Mouse (Mus musculus): ENCODE measurements at regions not wholly inside any gene's neighbourhood (a gene's known extent, or its start where the extent isn't known, plus 50 kb on each side); places are given as distances from the start of the nearest gene placed in this dataset.
"Not testable (repeated sequence)": the region's sequence is repeated elsewhere in the genome, so short reads cannot be mapped to it uniquely, and the experiment has no call there.

GRCm38 (mm10) chr5:74829003-74829402 lies 126.3 kb upstream of the Lnx1 start:
- DNase-seq (ENCODE audit: low read depth, low spot score): no peak

GRCm38 (mm10) chr5:74827944-74828343 lies 125.2 kb upstream of the Lnx1 start:
- no peak for DNase-seq (ENCODE audit: low read depth, low spot score)

GRCm38 (mm10) chr5:74825517-74826254 lies 123.0 kb upstream of the Lnx1 start:
- DNase-seq (ENCODE audit: low read depth, low spot score): no peak

- no peak for DNase-seq (ENCODE audit: low read depth, low spot score)
Measured at GRCm38 (mm10) chr5:74823719-74824118, 121.0 kb upstream of the Lnx1 start.

GRCm38 (mm10) chr5:74821969-74822368 lies 119.3 kb upstream of the Lnx1 start:
- DNase-seq (ENCODE audit: low read depth, low spot score): no peak

GRCm38 (mm10) chr5:74816523-74816922 lies 113.8 kb upstream of the Lnx1 start:
- DNase-seq (ENCODE audit: low read depth, low spot score): no peak

GRCm38 (mm10) chr5:74813396-74813795 lies 110.7 kb upstream of the Lnx1 start:
- no peak for DNase-seq (ENCODE audit: low read depth, low spot score)

GRCm38 (mm10) chr5:74811046-74811445 lies 108.3 kb upstream of the Lnx1 start:
- no peak for DNase-seq (ENCODE audit: low read depth, low spot score)

- DNase-seq (ENCODE audit: low read depth, low spot score): no peak
Measured at GRCm38 (mm10) chr5:74807581-74808221, 105.0 kb upstream of the Lnx1 start.

GRCm38 (mm10) chr5:74801946-74802345 lies 99.2 kb upstream of the Lnx1 start:
- no peak for DNase-seq (ENCODE audit: low read depth, low spot score)

GRCm38 (mm10) chr5:74800351-74800750 lies 97.6 kb upstream of the Lnx1 start:
- no peak for DNase-seq (ENCODE audit: low read depth, low spot score)

- DNase-seq (ENCODE audit: low read depth, low spot score): no peak
Measured at GRCm38 (mm10) chr5:74796421-74797067, 93.8 kb upstream of the Lnx1 start.

GRCm38 (mm10) chr5:74794726-74795125 lies 92.0 kb upstream of the Lnx1 start:
- DNase-seq (ENCODE audit: low read depth, low spot score): no peak

GRCm38 (mm10) chr5:74793431-74793830 lies 90.7 kb upstream of the Lnx1 start:
- DNase-seq (ENCODE audit: low read depth, low spot score): no peak

- DNase-seq (ENCODE audit: low read depth, low spot score): no peak
Measured at GRCm38 (mm10) chr5:74792936-74793335, 90.2 kb upstream of the Lnx1 start.

- DNase-seq (ENCODE audit: low read depth, low spot score): no peak
Measured at GRCm38 (mm10) chr5:74792301-74792700, 89.6 kb upstream of the Lnx1 start.

GRCm38 (mm10) chr5:74790501-74790900 lies 87.8 kb upstream of the Lnx1 start:
- DNase-seq (ENCODE audit: low read depth, low spot score): not testable (repeated sequence)

- no peak for DNase-seq (ENCODE audit: low read depth, low spot score)
Measured at GRCm38 (mm10) chr5:74783906-74784305, 81.2 kb upstream of the Lnx1 start.

- DNase-seq (ENCODE audit: low read depth, low spot score): no peak
Measured at GRCm38 (mm10) chr5:74778076-74778465, 75.4 kb upstream of the Lnx1 start.

- DNase-seq (ENCODE audit: low read depth, low spot score): no peak
Measured at GRCm38 (mm10) chr5:74777381-74778075, 74.8 kb upstream of the Lnx1 start.

- no peak for DNase-seq (ENCODE audit: low read depth, low spot score)
Measured at GRCm38 (mm10) chr5:74776081-74776480, 73.4 kb upstream of the Lnx1 start.

- DNase-seq (ENCODE audit: low read depth, low spot score): no peak
Measured at GRCm38 (mm10) chr5:74775596-74775995, 72.9 kb upstream of the Lnx1 start.

Measured in CD4-positive helper T cell, adult 2 months (primary cell).